Mouse (Mus musculus) small intestine, adult 2 months (tissue): ENCODE measurements around the gene Urah. TPM values are rescaled to one million over a fixed set of nuclear protein-coding genes. Genes with fewer than 3 reads are reported as not detected.
A peak's percentile ranks its signal among the peaks of the same experiment; 100 is the strongest.

Experiments
- H3K27ac ChIP-seq: fragments of 200-500 bp; 2 replicates; pipeline ENCODE4 v1.5.1; 2012; ENCODE audit warnings: low read depth, low read length, control low read depth, inconsistent platforms; ENCODE audit not compliant: insufficient read depth
- H3K27me3 ChIP-seq: fragments of 200-500 bp; 2 replicates; pipeline ENCODE4 v1.6.1; 2012; ENCODE audit warnings: mild to moderate bottlenecking, moderate library complexity, low read length, inconsistent platforms; ENCODE audit not compliant: control insufficient read depth, insufficient read depth
- H3K36me3 ChIP-seq: fragments of 200-500 bp; 2 replicates; pipeline ENCODE4 v1.6.1; 2012; ENCODE audit warnings: mild to moderate bottlenecking, low read length, control low read depth, inconsistent platforms; ENCODE audit not compliant: control insufficient read depth, insufficient read depth
- H3K4me1 ChIP-seq: fragments of 200-500 bp; 2 replicates; pipeline ENCODE4 v1.6.1; 2012; ENCODE audit warnings: low read length, inconsistent platforms, mixed read lengths; ENCODE audit not compliant: control insufficient read depth, insufficient read depth, insufficient read length
- H3K4me3 ChIP-seq: fragments of 200-500 bp; 2 replicates; pipeline ENCODE4 v1.5.1; 2012; ENCODE audit warnings: low read depth, mild to moderate bottlenecking, control low read depth, inconsistent platforms, low read length, moderate library complexity
- CTCF ChIP-seq: fragments of 200-500 bp; IDR thresholded peaks from 2 replicates; pipeline ENCODE4 v1.5.1; 2012; ENCODE audit warnings: low read depth, mild to moderate bottlenecking, control low read depth, inconsistent platforms, low read length, moderate library complexity, mixed read lengths; ENCODE audit not compliant: insufficient replicate concordance, insufficient read length; ENCODE audit errors: extremely low read depth
- POLR2A ChIP-seq: fragments of 200-500 bp; IDR thresholded peaks from 2 replicates; pipeline ENCODE4 v1.6.1; 2012; ENCODE audit warnings: low read depth, mild to moderate bottlenecking, control low read depth, inconsistent platforms, low read length, moderate library complexity
- WGBS: fragments of 180-500 bp; shearing (Covaris S2); methylation state at CpG from one replicate; pipeline ENCODE4 v1.1.7; 2018; 5-methylcytosine and 5-hydroxymethylcytosine counted together
- polyA plus RNA-seq: library from polyadenylated mRNA; depleted of rRNA; stranded (reverse); fragments of >200 nt; gene quantifications from 2 replicates; pipeline ENCODE4 v1.2.3, GENCODE M21; 2012; rRNA removed

Urah gene
- polyA plus RNA-seq, 1 experiment = 37.3 TPM

GRCm38 (mm10) chr7:140879355-140879754, 44.5 kb downstream of the Urah start:
- H3K27me3 ChIP-seq = no peaks in the 10 kb centered on the region
- H3K36me3 ChIP-seq = peaks cover 17% of the 10 kb centered on the region
- no peak overlapping the region for H3K4me3 ChIP-seq
- TF ChIP-seq CTCF = no peak
- no peak for TF ChIP-seq POLR2A
- WGBS = 75% methylated on average over 7 of the region's 7 CpGs
- no peak overlapping the region for H3K27ac ChIP-seq
- peaks cover 2% of the 10 kb centered on the region; the same call in 1 of the 2 replicates for H3K4me1 ChIP-seq

- no peak overlapping the region for H3K27ac ChIP-seq
- no peak overlapping the region for H3K4me3 ChIP-seq
- 45% methylated on average over 3 of the region's 3 CpGs for WGBS
These were observed 45.6 kb downstream of the Urah start for GRCm38 (mm10) chr7:140880419-140880818.

GRCm38 (mm10) chr7:140880865-140881515, 46.2 kb downstream of the Urah start:
- TF ChIP-seq POLR2A (no peak), CTCF (no peak)
- peak overlapping the region; percentile 98 for H3K4me3 ChIP-seq
- peaks cover 2% of the 10 kb centered on the region; the same call in 1 of the 2 replicates for H3K4me1 ChIP-seq
- H3K27ac ChIP-seq = 0 out of 2 replicates have a peak overlapping the region, but pooled peaks have one; percentile 16
- peaks cover 12% of the 10 kb centered on the region for H3K36me3 ChIP-seq
- WGBS = 4% methylated on average over 8 of the region's 8 CpGs
- no peaks in the 10 kb centered on the region for H3K27me3 ChIP-seq

More at GRCm38 (mm10) chr7:140880419-140880818, 45.6 kb downstream of the Urah start:
- H3K27me3 ChIP-seq = no peaks in the 10 kb centered on the region
- peaks cover 15% of the 10 kb centered on the region for H3K36me3 ChIP-seq
- peaks cover 2% of the 10 kb centered on the region; the same call in 1 of the 2 replicates for H3K4me1 ChIP-seq
- TF ChIP-seq CTCF (no peak), POLR2A (no peak)

GRCm38 (mm10) chr7:140881696-140882468, 47.1 kb downstream of the Urah start, which contains the start of the genes Psmd13 and Sirt3:
Gene Psmd13, plus strand, starts transcription at chr7:140881968.
Gene Sirt3, minus strand, starts transcription at chr7:140882309.
- Histone ChIP-seq H3K36me3 (peaks cover 12% of the 10 kb centered on the region), H3K4me1 (peaks cover 2% of the 10 kb centered on the region; the same call in 1 of the 2 replicates), H3K4me3 (peak within 1 kb of the TSS; percentile 98), H3K27ac (peak within 1 kb of the TSS; percentile 97), H3K27me3 (no peaks in the 10 kb centered on the region)
- TF ChIP-seq CTCF = peak; percentile 19; the same call in 1 of the 2 replicates
- TF ChIP-seq POLR2A = peak; percentile 34; the same call in 1 of the 2 replicates
- WGBS = under 1% methylated on average over 59 of the region's 59 CpGs

GRCm38 (mm10) chr7:140882469-140882803, 47.6 kb downstream of the Urah start:
- TF ChIP-seq CTCF (no peak), POLR2A (no peak)
- Histone ChIP-seq H3K27ac (0 out of 2 replicates have a peak overlapping the region, but pooled peaks have one; percentile 4), H3K27me3 (no peaks in the 10 kb centered on the region), H3K4me1 (peaks cover 2% of the 10 kb centered on the region; the same call in 1 of the 2 replicates), H3K36me3 (peaks cover 16% of the 10 kb centered on the region), H3K4me3 (peak overlapping the region; percentile 98)
- under 1% methylated on average over 12 of the region's 12 CpGs for WGBS

Other genes with a start within 250 kb of the Urah start
- gene Olfr46, start 233.7 kb upstream of the Urah start, polyA plus RNA-seq = not detected in 2 replicates
- not detected in 2 replicates for gene Olfr61, start 206.0 kb upstream of the Urah start, polyA plus RNA-seq
- not detected in 2 replicates for gene Olfr53, start 188.6 kb upstream of the Urah start, polyA plus RNA-seq
- not detected in 2 replicates for gene Olfr539, start 175.1 kb upstream of the Urah start, polyA plus RNA-seq
- gene Olfr45, start 153.1 kb upstream of the Urah start, polyA plus RNA-seq = not detected in 2 replicates
- not detected in 2 replicates for gene Olfr541, start 137.8 kb upstream of the Urah start, polyA plus RNA-seq
- gene Cyp2e1, start 71.3 kb upstream of the Urah start, polyA plus RNA-seq = 0.09 and 0.13 TPM in 2 replicates
- gene Syce1, start 47.2 kb upstream of the Urah start, polyA plus RNA-seq = not detected in 2 replicates
- gene Zfp941, start 12.8 kb upstream of the Urah start, polyA plus RNA-seq = not detected in 2 replicates
- gene Scgb1c1, start 10.5 kb downstream of the Urah start, polyA plus RNA-seq = not detected in 2 replicates
- gene Odf3, start 12.8 kb downstream of the Urah start, polyA plus RNA-seq = not detected in 2 replicates
- not detected in 2 replicates for gene Gm45785, start 21.3 kb downstream of the Urah start, polyA plus RNA-seq
- gene Ric8a, start 21.9 kb downstream of the Urah start, polyA plus RNA-seq = 47.5 and 95.5 TPM in 2 replicates
- 10.4 and 17.1 TPM in 2 replicates for gene Bet1l, start 22.6 kb downstream of the Urah start, polyA plus RNA-seq
- 33.5 and 55.7 TPM in 2 replicates for gene Psmd13, start 47.0 kb downstream of the Urah start, polyA plus RNA-seq
- 13.6 and 20.4 TPM in 2 replicates for gene Sirt3, start 47.3 kb downstream of the Urah start, polyA plus RNA-seq
- gene Cox8b, start 65.4 kb downstream of the Urah start, polyA plus RNA-seq = 1.1 and 1.2 TPM in 2 replicates
- 45.0 and 110 TPM in 2 replicates for gene Nlrp6, start 85.9 kb downstream of the Urah start, polyA plus RNA-seq
- 10.8 and 15.1 TPM in 2 replicates for gene Pgghg, start 106.4 kb downstream of the Urah start, polyA plus RNA-seq
- gene Ifitm5, start 115.3 kb downstream of the Urah start, polyA plus RNA-seq = 0.56 and 0.87 TPM in 2 replicates
- gene Gm45717, start 120.9 kb downstream of the Urah start, polyA plus RNA-seq = 1.1 TPM in 1 of 2 replicates, not detected in the other
- 263 and 363 TPM in 2 replicates for gene Ifitm2, start 121.0 kb downstream of the Urah start, polyA plus RNA-seq
- 107 and 120 TPM in 2 replicates for gene Ifitm1, start 132.2 kb downstream of the Urah start, polyA plus RNA-seq
- gene Ifitm3, start 175.8 kb downstream of the Urah start, polyA plus RNA-seq = 101 and 147 TPM in 2 replicates
- gene Ifitm6, start 182.9 kb downstream of the Urah start, polyA plus RNA-seq = 2.5 and 3.1 TPM in 2 replicates
- not detected in 2 replicates for gene Gm17387, start 194.1 kb downstream of the Urah start, polyA plus RNA-seq
- gene B4galnt4, start 226.1 kb downstream of the Urah start, polyA plus RNA-seq = 5.4 and 15.8 TPM in 2 replicates
- gene Pkp3, start 243.2 kb downstream of the Urah start, polyA plus RNA-seq = 87.5 and 236 TPM in 2 replicates